Mouse (Mus musculus) liver, embryonic 14.5 days (tissue): Measurements from ENCODE around the gene Nt5c1a. TPM values are rescaled to one million over a fixed set of nuclear protein-coding genes. Genes with fewer than 3 reads are reported as not detected.
A peak's percentile ranks its signal among the peaks of the same experiment; 100 is the strongest.

Source experiments
- ATAC-seq: fragments of 200-750 bp; cut with Nextera tagmentation; 2 replicates; pipeline ENCODE4 v1.8.0; 2017; ENCODE audit warnings: moderate number of reproducible peaks, mild to moderate bottlenecking, moderate library complexity; ENCODE audit not compliant: insufficient read depth
- DNase-seq, 3 experiments: peaks; one replicate each; pipeline ENCODE4 v3.0.0-alpha.2; 2012 to 2013; ENCODE audit warnings: low read depth in 3 of 3, low spot score in 3 of 3
- H3K27ac ChIP-seq: fragments of 300-500 bp; sonication (generic); 2 replicates; pipeline ENCODE4 v1.5.1; 2014; ENCODE audit warnings: moderate library complexity, mild to moderate bottlenecking, control low read depth, inconsistent platforms
- H3K27me3 ChIP-seq: fragments of 300-500 bp; sonication (generic); 2 replicates; pipeline ENCODE4 v1.6.1; 2014; ENCODE audit warnings: mild to moderate bottlenecking, low read length, moderate library complexity; ENCODE audit not compliant: control insufficient read depth, insufficient read depth
- H3K36me3 ChIP-seq: fragments of 300-500 bp; sonication (generic); replicated peaks from 2 replicates; pipeline ENCODE4 v1.6.1; 2014; ENCODE audit warnings: low read depth; ENCODE audit not compliant: control insufficient read depth, insufficient read depth
- H3K4me1 ChIP-seq, 2 experiments: fragments of 200-500 bp in 1 of 2; fragments of 300-500 bp in 1 of 2; sonication (generic) in 1 of 2; replicated peaks; 2 replicates each; pipeline ENCODE4 v1.6.1; 2012 to 2014; ENCODE audit warnings: antibody characterized with exemption in 1 of 2, inconsistent platforms in 1 of 2, low read length in 1 of 2; ENCODE audit not compliant: control insufficient read depth in 2 of 2, insufficient read depth in 2 of 2
- H3K4me2 ChIP-seq: fragments of 300-500 bp; sonication (generic); 2 replicates; pipeline ENCODE4 v1.6.1; 2014; ENCODE audit warnings: low read depth, mild to moderate bottlenecking, control low read depth, moderate library complexity
- H3K4me3 ChIP-seq, 2 experiments: fragments of 200-500 bp in 1 of 2; fragments of 300-500 bp in 1 of 2; sonication (generic) in 1 of 2; 2 replicates each; pipeline ENCODE4 v1.5.1; 2012 to 2014; ENCODE audit warnings: low read depth in 2 of 2, low read length in 2 of 2, mild to moderate bottlenecking in 2 of 2, control low read depth in 1 of 2, inconsistent platforms in 1 of 2, moderate library complexity in 1 of 2; ENCODE audit not compliant: insufficient read depth in 1 of 2
- H3K9ac ChIP-seq: fragments of 300-500 bp; sonication (generic); replicated peaks from 2 replicates; pipeline ENCODE4 v1.6.1; 2014; ENCODE audit warnings: mild to moderate bottlenecking, control low read depth, moderate library complexity
- H3K9me3 ChIP-seq: fragments of 300-500 bp; sonication (generic); 2 replicates; pipeline ENCODE4 v1.6.1; 2016; ENCODE audit warnings: low read length, mixed read lengths; ENCODE audit not compliant: control insufficient read depth
- CTCF ChIP-seq: IDR thresholded peaks from 2 replicates; pipeline ENCODE4 v1.5.1; 2016; ENCODE audit warnings: antibody characterized with exemption, low read depth, control low read depth
- EP300 ChIP-seq: IDR thresholded peaks from 2 replicates; pipeline ENCODE4 v1.6.1; 2016; ENCODE audit warnings: antibody characterized with exemption, low read depth
- WGBS: fragments of 180-500 bp; shearing (Covaris S2); extraction: QIAGEN DNeasy Blood & Tissue Kit; methylation state at CpG from one replicate; pipeline ENCODE4 v1.1.7; 2014; ENCODE audit not compliant: insufficient replicate concordance; 5-methylcytosine and 5-hydroxymethylcytosine counted together
- polyA plus RNA-seq, 2 experiments: library from polyadenylated mRNA; depleted of rRNA in 1 of 2; stranded (reverse) in 1 of 2; unstranded in 1 of 2; fragments of >200 nt; fragmentation: Nextera tagmentation in 1 of 2; extraction: Ambion mirVana in 1 of 2; gene quantifications; 2 replicates each; pipeline versions ENCODE4 v1.2.1 to v1.2.3; 2012 to 2014

Nt5c1a gene
- polyA plus RNA-seq, 2 experiments = not detected

DNA sequence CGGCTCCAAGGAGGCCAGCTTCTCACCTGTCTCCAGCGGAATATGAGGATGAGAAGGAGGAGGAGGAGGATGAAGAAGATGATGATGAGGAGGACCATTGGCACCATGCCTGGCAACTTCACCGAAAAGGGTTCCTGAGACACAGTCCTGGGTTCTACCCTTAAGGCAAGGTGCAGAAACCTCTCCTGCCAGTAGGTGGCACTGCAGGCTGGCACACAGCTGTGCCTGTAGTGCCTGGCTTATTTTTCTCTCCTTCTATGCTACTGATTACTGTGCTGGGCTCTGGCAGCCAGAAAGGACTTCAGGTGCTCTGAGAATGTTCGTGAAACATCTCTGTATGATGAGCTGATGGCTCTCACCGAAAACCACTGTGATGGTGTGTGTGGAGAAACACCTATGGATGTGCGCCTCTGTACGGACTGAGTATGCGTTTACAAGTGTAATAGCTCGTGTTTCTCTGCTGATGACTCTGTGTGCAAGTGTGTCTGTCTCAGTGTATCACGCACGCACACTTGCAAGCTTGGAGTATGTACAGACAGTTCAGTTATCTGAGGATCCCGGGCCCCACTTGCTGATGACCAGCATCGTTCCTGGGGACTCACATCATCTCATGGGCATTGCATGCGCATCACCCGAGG lies 18.5 kb downstream of the Nt5c1a start:
- TF ChIP-seq EP300 (no peak), CTCF (peak; percentile 97)
- no peak overlapping the region for H3K9ac ChIP-seq
- ATAC-seq = peak; percentile 50
- 59% methylated on average over 15 of the region's 15 CpGs for WGBS
- no peak overlapping the region for H3K4me2 ChIP-seq
- H3K36me3 ChIP-seq = no peaks in the 10 kb centered on the region
- H3K9me3 ChIP-seq = no peaks in the 10 kb centered on the region
- peak in 1 of 3 experiments; percentile 27 for DNase-seq
- H3K27ac ChIP-seq = no peak overlapping the region
- H3K4me1 ChIP-seq = no peaks in the 10 kb centered on the region
- H3K4me3 ChIP-seq = no peak overlapping the region
- no peaks in the 10 kb centered on the region for H3K27me3 ChIP-seq

DNA sequence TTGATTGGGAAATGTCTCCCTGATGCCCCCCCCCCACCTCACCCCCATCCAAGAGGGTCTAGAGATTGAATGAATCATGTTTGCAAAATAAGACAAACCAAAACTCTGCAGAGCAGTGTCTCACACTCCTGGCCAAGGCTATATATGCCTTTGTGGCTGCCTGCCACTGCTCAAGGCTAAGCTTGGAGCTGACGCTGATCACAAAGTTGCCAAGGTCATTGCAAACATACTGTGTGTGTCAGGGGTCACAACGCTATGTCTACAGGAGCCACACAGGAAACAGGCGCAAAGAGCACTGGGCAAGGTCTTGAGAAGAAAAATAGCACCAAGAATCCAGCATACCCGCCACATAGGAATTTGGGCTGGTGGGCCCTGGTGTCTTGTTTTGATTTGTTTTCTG lies 19.3 kb downstream of the Nt5c1a start:
- DNase-seq = no peak
- TF ChIP-seq EP300 (no peak), CTCF (no peak)
- Histone ChIP-seq H3K4me2 (no peak overlapping the region), H3K4me1 (no peaks in the 10 kb centered on the region), H3K9me3 (no peaks in the 10 kb centered on the region), H3K4me3 (no peak overlapping the region), H3K9ac (no peak overlapping the region), H3K27ac (no peak overlapping the region), H3K36me3 (no peaks in the 10 kb centered on the region), H3K27me3 (no peaks in the 10 kb centered on the region)
- ATAC-seq = no peak
- 53% methylated on average over 4 of the region's 4 CpGs for WGBS

GRCm38 (mm10) chr4:123223309-123223708 lies 22.0 kb downstream of the Nt5c1a start:
- Histone ChIP-seq H3K9ac (no peak overlapping the region), H3K4me3 (no peak overlapping the region), H3K4me1 (no peaks in the 10 kb centered on the region), H3K4me2 (no peak overlapping the region), H3K9me3 (no peaks in the 10 kb centered on the region), H3K27me3 (no peaks in the 10 kb centered on the region), H3K36me3 (no peaks in the 10 kb centered on the region), H3K27ac (no peak overlapping the region)
- 30% methylated on average over 3 of the region's 3 CpGs for WGBS
- no peak for DNase-seq
- ATAC-seq = no peak
- TF ChIP-seq CTCF (peak; percentile 61), EP300 (no peak)

DNA sequence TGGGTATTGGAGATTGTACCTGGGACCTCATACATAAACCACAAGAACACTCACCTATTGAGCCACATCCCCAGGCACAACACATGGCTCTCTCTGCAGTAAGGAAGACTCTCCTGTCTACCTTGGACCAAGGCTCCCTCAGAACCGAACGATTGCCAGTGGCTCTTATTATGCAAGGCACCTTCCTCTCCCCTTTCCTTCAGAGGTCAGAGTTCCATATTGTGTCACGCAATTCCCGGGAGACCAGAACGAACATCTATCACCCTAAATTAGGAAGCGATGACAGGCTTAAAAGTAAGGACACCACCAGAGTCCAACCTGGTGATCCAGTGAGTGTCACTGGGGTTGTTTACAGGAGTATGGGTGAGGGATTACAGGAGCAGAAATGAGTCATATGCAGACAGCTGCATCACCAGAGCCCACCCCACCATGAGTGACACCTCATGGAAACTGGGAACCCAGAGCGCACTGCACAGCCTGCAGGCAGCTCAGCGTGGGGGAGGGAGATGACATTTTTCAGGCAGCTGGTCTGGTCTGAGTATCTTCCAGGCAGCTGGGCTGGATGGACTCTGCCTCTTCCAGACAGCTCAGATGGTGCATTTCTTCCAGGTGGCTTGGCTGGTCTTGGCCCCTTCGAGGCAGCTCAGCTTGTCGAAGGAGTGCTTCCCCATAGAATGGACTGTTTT lies 24.6 kb downstream of the Nt5c1a start:
- no peak overlapping the region for H3K27ac ChIP-seq
- no peak for DNase-seq
- 60% methylated on average over 10 of the region's 10 CpGs for WGBS
- H3K4me3 ChIP-seq = no peak overlapping the region
- H3K9ac ChIP-seq = no peak overlapping the region
- no peaks in the 10 kb centered on the region for H3K9me3 ChIP-seq
- TF ChIP-seq EP300 (no peak), CTCF (no peak)
- peaks cover 3% of the 10 kb centered on the region; the same call in 1 of the 2 replicates for H3K27me3 ChIP-seq
- no peaks in the 10 kb centered on the region for H3K36me3 ChIP-seq
- ATAC-seq = no peak
- H3K4me1 ChIP-seq = no peaks in the 10 kb centered on the region
- no peak overlapping the region for H3K4me2 ChIP-seq

- Histone ChIP-seq H3K4me1 (no peaks in the 10 kb centered on the region), H3K9ac (no peak overlapping the region), H3K4me2 (no peak overlapping the region), H3K36me3 (no peaks in the 10 kb centered on the region), H3K27ac (no peak overlapping the region), H3K27me3 (peaks cover 3% of the 10 kb centered on the region; the same call in 1 of the 2 replicates), H3K4me3 (no peak overlapping the region), H3K9me3 (no peaks in the 10 kb centered on the region)
- ATAC-seq = no peak
- TF ChIP-seq CTCF = no peak
- TF ChIP-seq EP300 = no peak
- no peak for DNase-seq
- 32% methylated on average over 4 of the region's 4 CpGs for WGBS
Measured at GRCm38 (mm10) chr4:123227707-123228106, 26.4 kb downstream of the Nt5c1a start.
